Mouse (Mus musculus) kidney, embryonic 14.5 days (tissue): ENCODE results near the gene 2010003K11Rik. TPM values are rescaled to one million over a fixed set of nuclear protein-coding genes. Genes with fewer than 3 reads are reported as not detected.

Source experiments
- polyA plus RNA-seq: library from polyadenylated mRNA; unstranded; fragments of >200 nt; fragmentation: Nextera tagmentation; extraction: Ambion mirVana; gene quantifications from 2 replicates; pipeline ENCODE4 v1.2.1, GENCODE M21; 2014

The 2010003K11Rik gene
- polyA plus RNA-seq, 1 experiment from 2014 or later, result not detected

Other genes with a start within 250 kb of the 2010003K11Rik start
- gene Ssh3, start 229.4 kb downstream of the 2010003K11Rik start, polyA plus RNA-seq, result 10.7 and 13.0 TPM in 2 replicates
- gene Ankrd13d, start 215.4 kb downstream of the 2010003K11Rik start, polyA plus RNA-seq, result 5.2 and 8.3 TPM in 2 replicates
- gene Grk2, start 192.4 kb downstream of the 2010003K11Rik start, polyA plus RNA-seq, result 17.7 and 17.8 TPM in 2 replicates
- gene Kdm2a, start 100.3 kb downstream of the 2010003K11Rik start, polyA plus RNA-seq, result 43.4 and 69.6 TPM in 2 replicates
- gene Rhod, start 59.2 kb downstream of the 2010003K11Rik start, polyA plus RNA-seq, result 40.7 and 43.4 TPM in 2 replicates
- 2.2 and 2.4 TPM in 2 replicates for gene Syt12, start 21.1 kb downstream of the 2010003K11Rik start, polyA plus RNA-seq
- 10.0 and 16.7 TPM in 2 replicates for gene Pcx, start 11.9 kb upstream of the 2010003K11Rik start, polyA plus RNA-seq
- gene Lrfn4, start 117.1 kb upstream of the 2010003K11Rik start, polyA plus RNA-seq, result 12.6 and 15.4 TPM in 2 replicates
- gene Rce1, start 127.1 kb upstream of the 2010003K11Rik start, polyA plus RNA-seq, result 73.1 and 85.0 TPM in 2 replicates
- gene Gm960, start 200.1 kb upstream of the 2010003K11Rik start, polyA plus RNA-seq, result 3.4 and 5.2 TPM in 2 replicates
- 1.8 and 2.9 TPM in 2 replicates for gene Sptbn2, start 212.6 kb upstream of the 2010003K11Rik start, polyA plus RNA-seq